Mouse (Mus musculus): ENCODE results near the gene Mboat2.

- TF ChIP-seq CTCF (IDR thresholded peaks at IDR 0.05; ENCODE audit: borderline replicate concordance, insufficient read depth, low read depth, low read length) (no peak), POLR2A (IDR thresholded peaks at IDR 0.05; ENCODE audit: borderline replicate concordance, insufficient read depth, low read length) (no peak)
Observed at GRCm38 (mm10) chr12:24912174-24912573, 81.5 kb downstream of the Mboat2 start.

Measured in cerebellum, adult 2 months (tissue).